Mouse (Mus musculus) heart, embryonic 16.5 days (tissue): Measurements from ENCODE around the gene Rxra. TPM values are rescaled to one million over a fixed set of nuclear protein-coding genes. Genes with fewer than 3 reads are reported as not detected.
A peak's percentile ranks its signal among the peaks of the same experiment; 100 is the strongest.

ENCODE experiments used
- ATAC-seq: fragments of 200-750 bp; cut with Nextera tagmentation; replicated peaks from 2 replicates; pipeline ENCODE4 v1.8.0; 2017; ENCODE audit warnings: moderate number of reproducible peaks; ENCODE audit not compliant: insufficient read depth, low FRiP score; ENCODE audit errors: extremely low read depth
- H3K27ac ChIP-seq: fragments of 300-500 bp; sonication (generic); 2 replicates; pipeline ENCODE4 v1.5.1; 2014; ENCODE audit warnings: mild to moderate bottlenecking, low read length, control low read depth, moderate library complexity
- H3K27me3 ChIP-seq: fragments of 300-500 bp; sonication (generic); 2 replicates; pipeline ENCODE4 v1.6.1; 2014; ENCODE audit warnings: low read length, mixed read lengths; ENCODE audit not compliant: control insufficient read depth, insufficient read depth
- H3K36me3 ChIP-seq: fragments of 300-500 bp; sonication (generic); 2 replicates; pipeline ENCODE4 v1.6.1; 2014; ENCODE audit not compliant: control insufficient read depth, insufficient read depth
- H3K4me1 ChIP-seq: fragments of 300-500 bp; sonication (generic); 2 replicates; pipeline ENCODE4 v1.6.1; 2014; ENCODE audit warnings: low read length, mixed read lengths; ENCODE audit not compliant: control insufficient read depth, insufficient read depth
- H3K4me2 ChIP-seq: fragments of 300-500 bp; sonication (generic); 2 replicates; pipeline ENCODE4 v1.6.1; 2014; ENCODE audit warnings: low read depth, mild to moderate bottlenecking, control low read depth, low read length
- H3K4me3 ChIP-seq: fragments of 300-500 bp; sonication (generic); 2 replicates; pipeline ENCODE4 v1.5.1; 2014; ENCODE audit warnings: mild to moderate bottlenecking, control low read depth, low read length
- H3K9ac ChIP-seq: fragments of 300-500 bp; sonication (generic); 2 replicates; pipeline ENCODE4 v1.6.1; 2014; ENCODE audit warnings: low read length, control low read depth
- H3K9me3 ChIP-seq: fragments of 300-500 bp; sonication (generic); replicated peaks from 2 replicates; pipeline ENCODE4 v1.6.1; 2016; ENCODE audit warnings: low read length; ENCODE audit not compliant: control insufficient read depth
- WGBS: fragments of 180-500 bp; shearing (Covaris S2); extraction: QIAGEN DNeasy Blood & Tissue Kit; methylation state at CpG from one replicate; pipeline ENCODE4 v1.1.7; 2014; 5-methylcytosine and 5-hydroxymethylcytosine counted together
- polyA plus RNA-seq: library from polyadenylated mRNA; unstranded; fragments of >200 nt; fragmentation: Nextera tagmentation; extraction: Ambion mirVana; gene quantifications from 2 replicates; pipeline ENCODE4 v1.2.1, GENCODE M21; 2015

Rxra gene
- polyA plus RNA-seq, 1 experiment from 2014 or later = 6.6 TPM

- H3K9ac ChIP-seq = 0 out of 2 replicates have a peak overlapping the region, but pooled peaks have one; percentile 16
- no peaks in the 10 kb centered on the region for H3K9me3 ChIP-seq
- no peak overlapping the region for H3K4me2 ChIP-seq
- no peaks in the 10 kb centered on the region for H3K27me3 ChIP-seq
- WGBS = 90% methylated on average over 14 of the region's 14 CpGs
- ATAC-seq = no peak
- H3K4me3 ChIP-seq = no peak overlapping the region
- peaks cover 32% of the 10 kb centered on the region for H3K4me1 ChIP-seq
- peak overlapping the region; percentile 85 for H3K27ac ChIP-seq
- peaks cover 29% of the 10 kb centered on the region for H3K36me3 ChIP-seq
Measured at GRCm38 (mm10) chr2:27759431-27759830, 83.2 kb downstream of the Rxra start.

- 89% methylated on average over 10 of the region's 10 CpGs for WGBS
- no peaks in the 10 kb centered on the region for H3K9me3 ChIP-seq
- H3K36me3 ChIP-seq = peaks cover 14% of the 10 kb centered on the region
- peaks cover 27% of the 10 kb centered on the region for H3K4me1 ChIP-seq
- H3K9ac ChIP-seq = no peak overlapping the region
- ATAC-seq = no peak
- H3K27ac ChIP-seq = no peak overlapping the region
- no peak overlapping the region for H3K4me3 ChIP-seq
- no peaks in the 10 kb centered on the region for H3K27me3 ChIP-seq
- no peak overlapping the region for H3K4me2 ChIP-seq
Measured at GRCm38 (mm10) chr2:27761260-27761995, 85.2 kb downstream of the Rxra start.

DNA sequence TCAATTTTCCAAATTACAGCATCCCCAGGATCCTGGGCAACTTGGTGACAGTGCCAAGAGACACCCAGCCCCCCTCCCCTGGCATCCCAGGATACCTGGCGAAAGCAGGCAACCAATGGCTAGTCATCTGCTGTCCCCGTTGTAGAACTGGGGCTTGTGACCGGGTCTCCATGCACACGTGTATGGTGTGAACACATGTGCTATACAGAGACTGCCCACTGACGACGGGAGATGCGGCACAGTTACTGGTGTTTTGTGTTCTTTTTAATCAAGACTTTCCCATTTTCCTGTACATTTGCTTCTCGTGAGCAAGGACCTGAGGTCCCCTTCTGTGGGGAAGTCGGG is 85.7 kb downstream of the Rxra start:
- Histone ChIP-seq H3K4me2 (no peak overlapping the region), H3K27ac (no peak overlapping the region), H3K27me3 (no peaks in the 10 kb centered on the region), H3K4me3 (no peak overlapping the region), H3K36me3 (peaks cover 14% of the 10 kb centered on the region), H3K4me1 (peaks cover 27% of the 10 kb centered on the region), H3K9ac (no peak overlapping the region), H3K9me3 (no peaks in the 10 kb centered on the region)
- ATAC-seq = no peak
- 80% methylated on average over 9 of the region's 9 CpGs for WGBS

DNA sequence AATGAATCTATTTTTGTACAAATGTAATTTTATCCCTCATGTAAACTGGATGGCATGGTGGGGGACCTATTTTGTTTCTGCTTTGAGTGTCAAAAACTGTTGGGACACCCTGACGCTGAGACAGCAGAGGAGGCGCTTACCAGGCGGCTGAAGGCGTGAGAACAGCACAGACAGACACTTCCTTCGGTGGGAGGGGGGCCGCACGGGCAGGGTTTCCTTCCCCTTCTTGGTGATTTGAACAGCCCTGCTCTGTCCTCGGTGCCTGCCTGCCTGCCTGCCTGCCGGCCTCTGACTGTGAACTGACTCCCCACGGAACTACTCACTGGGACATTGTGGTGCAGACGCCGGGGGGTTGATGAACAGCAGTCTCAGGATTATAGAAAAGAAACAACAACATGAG is 86.3 kb downstream of the Rxra start:
- WGBS = 45% methylated on average over 12 of the region's 12 CpGs
- H3K9ac ChIP-seq = no peak overlapping the region
- H3K36me3 ChIP-seq = peaks cover 14% of the 10 kb centered on the region
- H3K4me1 ChIP-seq = peaks cover 25% of the 10 kb centered on the region
- H3K9me3 ChIP-seq = no peaks in the 10 kb centered on the region
- H3K27ac ChIP-seq = no peak overlapping the region
- H3K4me3 ChIP-seq = no peak overlapping the region
- H3K27me3 ChIP-seq = no peaks in the 10 kb centered on the region
- ATAC-seq = no peak
- H3K4me2 ChIP-seq = no peak overlapping the region

DNA sequence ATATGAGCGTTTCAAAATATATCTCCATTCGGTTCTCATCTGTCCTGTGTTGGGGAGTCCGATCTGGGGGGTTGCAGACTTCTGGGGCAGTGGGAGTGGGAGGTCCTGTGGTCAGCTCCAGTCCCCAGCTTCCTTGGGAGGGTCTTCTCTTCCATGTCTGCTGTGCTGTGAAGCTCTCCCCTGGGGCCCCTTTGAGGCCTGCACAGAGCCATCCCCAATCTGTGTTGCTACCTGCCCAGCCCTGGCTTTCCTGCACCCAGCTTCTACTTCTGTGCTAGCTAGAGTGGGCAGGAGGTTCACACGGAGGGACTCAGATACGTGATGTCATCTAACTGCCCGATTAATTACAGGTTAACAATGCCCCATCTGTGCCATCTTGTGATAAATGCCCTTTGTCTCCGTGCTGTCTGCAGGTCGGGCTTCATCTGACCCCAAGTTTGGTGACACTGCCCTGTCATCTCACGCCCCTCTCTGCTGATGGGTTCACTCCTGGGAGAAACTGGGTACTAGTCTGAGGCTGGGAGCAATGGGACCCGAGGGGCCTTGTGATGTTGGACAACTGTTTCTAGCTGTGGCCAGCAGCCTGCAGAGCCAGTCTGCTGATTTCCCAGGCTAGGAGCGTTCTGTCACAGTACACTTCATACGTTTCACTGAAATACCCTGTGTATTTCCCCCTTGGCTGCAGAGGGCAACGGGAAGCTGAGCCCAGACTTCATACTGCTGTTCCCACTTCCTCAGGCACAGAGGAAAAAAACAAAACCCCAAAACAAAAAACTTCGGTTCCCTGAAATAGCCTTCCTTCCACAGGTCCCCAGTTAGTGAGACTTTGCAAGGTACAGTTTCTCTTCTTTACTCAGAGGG is 86.9 kb downstream of the Rxra start:
- WGBS = 73% methylated on average over 14 of the region's 14 CpGs
- H3K4me1 ChIP-seq = peaks cover 18% of the 10 kb centered on the region
- no peak overlapping the region for H3K9ac ChIP-seq
- H3K4me3 ChIP-seq = no peak overlapping the region
- H3K27me3 ChIP-seq = no peaks in the 10 kb centered on the region
- peaks cover 14% of the 10 kb centered on the region for H3K36me3 ChIP-seq
- no peaks in the 10 kb centered on the region for H3K9me3 ChIP-seq
- H3K27ac ChIP-seq = no peak overlapping the region
- ATAC-seq = no peak
- H3K4me2 ChIP-seq = no peak overlapping the region

GRCm38 (mm10) chr2:27764256-27764936 is 88.2 kb downstream of the Rxra start:
- no peak overlapping the region for H3K27ac ChIP-seq
- H3K9me3 ChIP-seq = no peaks in the 10 kb centered on the region
- WGBS = 26% methylated on average over 6 of the region's 6 CpGs
- no peaks in the 10 kb centered on the region for H3K27me3 ChIP-seq
- ATAC-seq = peak; percentile 16; the same call in 1 of the 2 replicates
- no peak overlapping the region for H3K9ac ChIP-seq
- H3K4me1 ChIP-seq = peaks cover 8% of the 10 kb centered on the region
- H3K36me3 ChIP-seq = peaks cover 14% of the 10 kb centered on the region
- no peak overlapping the region for H3K4me2 ChIP-seq
- H3K4me3 ChIP-seq = no peak overlapping the region

DNA sequence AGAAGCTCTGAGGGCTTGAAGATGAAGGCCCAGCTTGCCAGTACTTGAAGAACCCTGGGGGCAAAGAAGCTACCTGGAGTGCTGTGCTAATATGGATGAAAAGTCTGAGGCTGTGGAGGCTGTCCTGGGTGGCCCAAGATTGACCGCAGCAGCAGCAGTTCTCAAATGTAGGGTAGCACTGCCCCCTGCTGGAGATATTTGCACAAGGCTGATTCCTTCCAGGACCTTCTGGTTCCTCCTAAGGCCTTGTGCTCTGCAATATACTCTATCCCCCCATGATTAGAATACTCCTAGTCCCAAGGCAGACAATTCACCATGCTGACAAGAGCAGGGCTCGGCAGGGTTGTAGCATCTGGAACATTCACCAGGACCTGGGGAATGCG is 88.7 kb downstream of the Rxra start:
- Histone ChIP-seq H3K4me3 (no peak overlapping the region), H3K27ac (no peak overlapping the region)
- 21% methylated on average over 3 of the region's 3 CpGs for WGBS

DNA sequence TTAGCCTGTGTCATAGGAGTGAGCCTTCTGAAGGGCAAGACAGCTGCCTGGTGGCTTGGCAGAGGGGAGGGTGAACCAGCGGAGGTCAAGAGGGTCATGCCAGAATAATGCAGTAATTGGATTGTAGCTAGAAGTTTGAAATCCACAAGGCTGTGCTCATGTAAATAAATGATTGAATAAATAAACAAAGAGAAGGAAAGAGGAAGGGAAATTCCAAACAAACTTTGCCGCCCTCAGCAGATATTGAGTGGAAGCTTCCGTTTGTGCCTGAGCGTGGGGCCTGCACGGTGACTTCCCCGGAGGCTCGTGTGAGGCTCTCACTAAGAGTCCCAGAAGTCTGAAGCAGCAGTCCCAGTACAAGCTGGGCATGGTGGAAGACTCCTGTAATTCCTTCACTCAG is 91.5 kb downstream of the Rxra start:
- Histone ChIP-seq H3K4me2 (no peak overlapping the region), H3K4me3 (no peak overlapping the region), H3K9me3 (no peaks in the 10 kb centered on the region), H3K27ac (no peak overlapping the region), H3K4me1 (peaks cover 2% of the 10 kb centered on the region; the same call in 1 of the 2 replicates), H3K36me3 (no peaks in the 10 kb centered on the region), H3K9ac (no peak overlapping the region), H3K27me3 (no peaks in the 10 kb centered on the region)
- 35% methylated on average over 7 of the region's 7 CpGs for WGBS
- no peak for ATAC-seq

More for the DNA sequence above, 88.7 kb downstream of the Rxra start:
- Histone ChIP-seq H3K9me3 (no peaks in the 10 kb centered on the region), H3K4me2 (no peak overlapping the region), H3K4me1 (peaks cover 4% of the 10 kb centered on the region), H3K36me3 (peaks cover 8% of the 10 kb centered on the region), H3K9ac (no peak overlapping the region), H3K27me3 (no peaks in the 10 kb centered on the region)
- ATAC-seq = peak; percentile 60

DNA sequence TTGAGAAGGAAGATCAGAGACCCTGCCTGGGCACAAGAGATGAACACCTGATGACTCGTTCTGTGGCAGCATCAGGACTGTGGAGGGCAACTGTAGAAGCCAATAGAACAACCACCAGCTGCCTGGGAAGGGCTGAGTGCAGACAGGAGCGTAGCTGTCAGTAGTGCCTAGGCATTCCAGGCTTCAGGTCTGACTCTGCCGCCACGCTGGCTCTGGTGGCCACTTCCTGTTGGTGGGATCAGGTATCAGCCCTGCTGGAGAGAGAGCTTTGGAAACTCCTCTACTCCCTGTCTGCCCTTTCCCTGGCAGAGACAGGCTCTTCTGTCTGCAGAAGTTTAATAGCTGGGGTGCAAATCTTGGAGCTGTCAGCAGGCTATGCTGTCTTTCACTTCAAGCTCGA is 93.5 kb downstream of the Rxra start:
- Histone ChIP-seq H3K9ac (no peak overlapping the region), H3K36me3 (no peaks in the 10 kb centered on the region), H3K27ac (no peak overlapping the region), H3K9me3 (no peaks in the 10 kb centered on the region), H3K4me3 (no peak overlapping the region), H3K4me1 (peaks cover 6% of the 10 kb centered on the region; the same call in 1 of the 2 replicates), H3K27me3 (no peaks in the 10 kb centered on the region), H3K4me2 (no peak overlapping the region)
- 15% methylated on average over 5 of the region's 5 CpGs for WGBS
- no peak for ATAC-seq
